Mouse (Mus musculus) splenic B cell, adult 2 months (primary cell): Measurements from ENCODE around the gene Lrrc52.

Experiments
- DNase-seq: peaks from one replicate; pipeline ENCODE4 v3.0.0-alpha.2; 2011; ENCODE audit warnings: low read depth, low spot score
- H3K27me3 ChIP-seq: 2 replicates; pipeline ENCODE4 v1.6.1; 2012; ENCODE audit warnings: mild to moderate bottlenecking, low read length, moderate library complexity, mixed read lengths; ENCODE audit not compliant: control insufficient read depth, poor library complexity, insufficient read depth, severe bottlenecking
- H3K36me3 ChIP-seq: 2 replicates; pipeline ENCODE4 v1.6.1; 2012; ENCODE audit warnings: mild to moderate bottlenecking, low read length, moderate library complexity, mixed read lengths; ENCODE audit not compliant: control insufficient read depth, poor library complexity, insufficient read depth, severe bottlenecking

The Lrrc52 gene

DNA sequence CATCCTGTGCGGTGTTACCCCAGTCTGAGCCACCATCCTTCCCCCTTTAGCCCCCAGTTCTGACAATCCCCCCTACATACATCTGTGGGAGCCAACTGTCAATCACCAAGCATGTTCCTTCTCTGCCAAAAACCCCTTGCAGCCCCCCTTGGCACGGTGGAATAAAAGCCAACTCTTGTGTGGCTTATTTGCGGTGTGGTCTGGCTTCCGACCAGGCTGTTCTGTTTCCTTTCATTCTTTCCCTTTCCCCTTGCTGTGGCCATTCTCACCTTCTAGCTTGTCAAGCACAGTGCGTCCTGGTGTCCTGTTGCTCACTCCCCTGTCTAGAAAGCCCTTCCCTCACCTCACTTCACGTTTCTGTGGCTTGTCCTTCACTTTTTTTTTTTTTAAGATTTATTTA lies 14.1 kb downstream of the Lrrc52 start:
- H3K36me3 ChIP-seq, result no peaks in the 10 kb centered on the region
- H3K27me3 ChIP-seq, result no peaks in the 10 kb centered on the region
- DNase-seq, result no peak

- no peak for DNase-seq
- H3K27me3 ChIP-seq, result no peaks in the 10 kb centered on the region
Measured at GRCm38 (mm10) chr1:167448598-167448997, 18.0 kb downstream of the Lrrc52 start.

DNA sequence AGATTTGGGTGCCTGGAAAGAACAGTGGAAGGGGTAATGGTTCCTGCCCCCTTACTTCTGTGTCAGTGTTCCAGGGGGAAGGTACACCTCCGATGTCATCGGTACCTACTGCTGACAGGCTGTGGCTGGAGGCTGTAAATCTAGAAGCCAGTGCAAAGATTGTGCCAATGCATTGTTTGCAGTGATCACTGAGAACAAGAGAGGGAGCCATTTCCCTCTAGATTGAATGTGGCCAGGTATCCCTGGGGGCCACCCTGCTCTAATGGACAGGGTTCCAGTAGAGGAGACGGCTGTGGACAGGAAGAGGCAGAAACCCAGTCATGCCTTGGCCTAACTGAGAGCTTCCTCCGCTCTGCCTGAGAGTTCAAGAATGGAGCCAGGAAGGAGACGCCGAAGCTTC lies 18.5 kb downstream of the Lrrc52 start:
- H3K36me3 ChIP-seq, result no peaks in the 10 kb centered on the region
- no peaks in the 10 kb centered on the region for H3K27me3 ChIP-seq
- DNase-seq, result no peak

More at GRCm38 (mm10) chr1:167448598-167448997, 18.0 kb downstream of the Lrrc52 start:
- no peaks in the 10 kb centered on the region for H3K36me3 ChIP-seq

DNA sequence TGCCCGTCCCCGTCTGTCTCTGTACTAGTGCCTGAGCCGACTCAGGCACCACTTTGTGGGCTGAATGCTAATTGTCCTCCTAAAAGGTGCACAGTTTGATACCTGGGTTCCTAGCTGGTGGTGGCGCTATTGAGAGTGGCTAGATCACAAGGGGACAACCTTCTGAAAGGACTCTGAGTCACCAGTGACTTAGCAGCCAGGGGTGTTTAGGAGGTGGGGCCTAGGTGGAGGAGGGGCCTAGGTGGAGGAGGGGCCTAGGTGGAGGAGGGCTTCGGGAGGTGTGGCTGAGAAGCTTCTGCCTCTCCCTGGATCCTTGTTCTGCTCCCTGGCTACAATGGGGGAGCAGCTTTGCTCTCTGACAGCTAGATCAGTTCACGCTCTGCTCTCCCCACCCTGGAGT lies 20.1 kb downstream of the Lrrc52 start:
- Histone ChIP-seq H3K36me3 (no peaks in the 10 kb centered on the region), H3K27me3 (no peaks in the 10 kb centered on the region)
- no peak for DNase-seq

DNA sequence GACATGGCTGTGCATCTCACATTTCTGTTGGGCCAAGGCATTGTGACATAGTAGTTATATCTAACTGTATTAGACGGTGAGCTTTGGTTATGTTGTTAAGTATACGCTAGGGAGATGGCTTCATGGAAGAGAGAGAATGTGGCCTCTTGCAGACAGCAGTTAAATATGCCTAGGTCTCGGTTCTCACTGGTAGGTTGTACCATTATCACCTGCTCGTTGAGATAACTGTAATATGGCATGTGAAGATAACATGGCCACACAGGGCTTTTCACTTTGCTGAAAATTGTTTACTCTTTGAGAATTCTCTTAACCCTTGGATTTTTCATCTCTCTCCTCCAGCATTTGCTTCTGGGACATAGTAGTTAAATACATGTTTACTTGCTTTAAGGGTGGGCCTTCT lies 21.4 kb downstream of the Lrrc52 start:
- no peaks in the 10 kb centered on the region for H3K36me3 ChIP-seq
- no peaks in the 10 kb centered on the region for H3K27me3 ChIP-seq
- no peak for DNase-seq

DNA sequence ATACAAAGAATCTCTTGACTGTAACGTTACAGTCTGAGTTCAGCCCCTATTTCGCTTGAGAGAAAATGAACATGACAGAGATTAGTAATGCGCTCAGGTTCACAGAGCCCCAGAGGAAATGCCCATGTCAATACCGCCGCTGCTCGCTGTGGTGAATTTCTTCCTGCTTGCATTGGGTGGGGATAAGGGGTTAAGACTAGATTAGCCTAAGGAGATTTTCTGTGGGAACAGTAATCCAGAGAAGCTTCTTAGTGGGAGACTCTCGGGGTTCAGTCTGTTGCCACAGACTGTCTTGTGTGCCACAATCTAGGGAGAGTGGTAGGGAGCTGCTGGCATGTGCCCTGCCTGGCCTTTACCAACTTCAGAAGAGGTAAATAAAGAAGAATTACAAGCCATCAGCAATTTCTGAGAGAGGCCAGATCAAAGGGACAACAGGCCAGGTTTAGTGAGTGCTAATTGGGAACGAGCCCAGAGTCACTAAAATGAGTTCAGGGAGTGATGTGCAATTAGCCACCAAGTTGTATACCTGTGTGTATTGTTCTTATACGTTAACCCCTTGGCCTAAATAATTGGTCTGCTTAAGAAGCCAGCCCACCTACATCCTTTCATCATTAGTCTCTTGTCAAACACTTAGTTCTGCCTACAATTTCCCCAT lies 28.2 kb downstream of the Lrrc52 start:
- no peaks in the 10 kb centered on the region for H3K36me3 ChIP-seq
- DNase-seq, result no peak
- H3K27me3 ChIP-seq, result no peaks in the 10 kb centered on the region

- Histone ChIP-seq H3K36me3 (no peaks in the 10 kb centered on the region), H3K27me3 (no peaks in the 10 kb centered on the region)
- no peak for DNase-seq
Measured at GRCm38 (mm10) chr1:167437091-167437490, 29.5 kb downstream of the Lrrc52 start.

DNA sequence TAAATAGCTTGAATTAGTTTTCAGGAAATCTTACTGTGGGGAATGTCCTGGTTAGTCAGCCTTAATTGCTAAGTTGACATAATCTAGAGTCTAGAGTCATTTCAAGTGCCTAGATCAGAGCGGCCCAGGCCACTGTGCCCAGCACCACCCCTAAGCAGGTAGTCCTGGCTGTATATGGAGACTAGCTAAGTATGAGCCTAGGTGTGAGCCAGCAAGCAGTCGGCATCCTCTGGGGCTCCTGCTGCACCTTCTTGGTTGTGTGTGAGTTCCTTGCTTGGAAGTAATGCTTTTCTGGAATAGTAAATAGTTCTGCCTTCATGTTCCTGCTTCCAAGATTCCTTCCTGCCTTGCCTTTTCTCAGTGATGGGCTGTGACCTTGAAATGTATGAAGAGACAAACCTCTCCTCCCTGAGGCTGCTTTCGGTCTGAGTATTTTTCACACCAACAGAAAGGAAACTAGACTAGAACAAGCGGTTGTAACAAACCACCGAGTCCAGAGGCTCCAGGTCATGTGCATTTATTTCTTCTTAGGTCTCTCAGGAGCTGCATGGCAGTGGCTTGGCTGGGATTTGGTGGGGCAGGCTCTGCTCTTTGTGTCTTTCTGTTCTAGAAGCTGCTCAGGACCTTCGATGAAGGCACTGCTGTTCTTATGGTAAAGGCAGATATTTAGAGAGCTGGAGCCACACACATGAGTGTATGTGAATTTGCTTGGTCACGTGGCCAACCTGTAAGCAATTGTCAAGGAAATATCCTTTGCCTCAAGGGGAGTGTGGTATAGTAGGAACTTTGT lies 30.2 kb downstream of the Lrrc52 start:
- no peaks in the 10 kb centered on the region for H3K27me3 ChIP-seq
- DNase-seq, result no peak

GRCm38 (mm10) chr1:167434931-167435330 lies 31.6 kb downstream of the Lrrc52 start:
- no peaks in the 10 kb centered on the region for H3K36me3 ChIP-seq
- no peak for DNase-seq

More for the DNA sequence above, 30.2 kb downstream of the Lrrc52 start:
- H3K36me3 ChIP-seq, result no peaks in the 10 kb centered on the region

GRCm38 (mm10) chr1:167430976-167431676 lies 35.5 kb downstream of the Lrrc52 start:
- no peaks in the 10 kb centered on the region for H3K27me3 ChIP-seq
- H3K36me3 ChIP-seq, result no peaks in the 10 kb centered on the region
- no peak for DNase-seq

More at GRCm38 (mm10) chr1:167434931-167435330, 31.6 kb downstream of the Lrrc52 start:
- no peaks in the 10 kb centered on the region for H3K27me3 ChIP-seq

GRCm38 (mm10) chr1:167426681-167427080 lies 39.9 kb downstream of the Lrrc52 start:
- Histone ChIP-seq H3K36me3 (no peaks in the 10 kb centered on the region), H3K27me3 (no peaks in the 10 kb centered on the region)
- DNase-seq, result no peak

DNA sequence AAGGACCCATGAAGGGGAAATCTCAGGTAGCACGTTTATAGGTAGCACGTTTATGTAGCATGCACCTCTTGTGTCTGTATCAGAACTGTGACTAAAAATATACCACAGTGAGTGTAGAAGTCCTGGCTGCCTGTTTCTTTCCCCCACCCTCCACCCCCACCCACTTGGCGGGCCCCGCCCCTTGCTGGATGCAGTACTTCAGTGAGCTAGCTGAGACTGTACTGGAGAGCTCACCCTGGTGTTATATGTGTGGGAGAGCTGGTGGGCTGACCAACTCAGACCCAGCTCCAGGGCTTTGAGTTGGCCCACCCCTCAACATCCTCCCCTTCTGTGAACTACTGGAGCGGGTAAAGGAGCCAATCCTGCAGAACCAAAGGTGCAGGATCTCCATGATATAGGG lies 41.0 kb downstream of the Lrrc52 start:
- DNase-seq, result no peak
- no peaks in the 10 kb centered on the region; the same call in 1 of the 2 replicates for H3K27me3 ChIP-seq
- no peaks in the 10 kb centered on the region for H3K36me3 ChIP-seq

GRCm38 (mm10) chr1:167422501-167423240 lies 43.9 kb downstream of the Lrrc52 start:
- Histone ChIP-seq H3K27me3 (no peaks in the 10 kb centered on the region; the same call in 1 of the 2 replicates), H3K36me3 (no peaks in the 10 kb centered on the region)
- DNase-seq, result no peak

GRCm38 (mm10) chr1:167414846-167415245 lies 51.7 kb downstream of the Lrrc52 start:
- Histone ChIP-seq H3K27me3 (no peaks in the 10 kb centered on the region), H3K36me3 (no peaks in the 10 kb centered on the region)
- DNase-seq, result peak; percentile 70
